Mouse (Mus musculus): ENCODE results near the gene E2f3. TPM values are rescaled to one million over a fixed set of nuclear protein-coding genes. Genes with fewer than 3 reads are reported as not detected.

Gene E2f3
- polyA plus RNA-seq, 1 experiment from 2014 or later: 17.7 TPM

GRCm38 (mm10) chr13:30008738-30009137 is 22.9 kb upstream of the E2f3 start:
- Histone ChIP-seq H3K9me3 (ENCODE audit: control insufficient read depth, low read length) (no peaks in the 10 kb centered on the region), H3K4me1 (ENCODE audit: control insufficient read depth, insufficient read depth, low read length) (no peaks in the 10 kb centered on the region), H3K27me3 (ENCODE audit: control insufficient read depth, insufficient read depth, low read length) (no peaks in the 10 kb centered on the region), H3K9ac (ENCODE audit: low read depth, low read length) (no peak overlapping the region), H3K27ac (ENCODE audit: low read depth, low read length) (no peak overlapping the region), H3K36me3 (ENCODE audit: control insufficient read depth, insufficient read depth, low read length) (no peaks in the 10 kb centered on the region), H3K4me2 (replicated peaks; ENCODE audit: low read depth, low read length) (no peak overlapping the region), H3K4me3 (ENCODE audit: low read length) (no peak overlapping the region)
- ATAC-seq (ENCODE audit: low FRiP score, low TSS enrichment): no peak
- WGBS: 86% methylated on average over 3 of the region's 3 CpGs

GRCm38 (mm10) chr13:30005422-30005821 is 19.6 kb upstream of the E2f3 start:
- ATAC-seq (ENCODE audit: low FRiP score, low TSS enrichment): no peak
- WGBS: 86% methylated on average over 3 of the region's 3 CpGs

GRCm38 (mm10) chr13:30004849-30005248 is 19.0 kb upstream of the E2f3 start:
- 82% methylated on average over 5 of the region's 5 CpGs for WGBS
- ATAC-seq (ENCODE audit: low FRiP score, low TSS enrichment): no peak

More at GRCm38 (mm10) chr13:30005422-30005821, 19.6 kb upstream of the E2f3 start:
- Histone ChIP-seq H3K4me1 (ENCODE audit: control insufficient read depth, insufficient read depth, low read length) (no peaks in the 10 kb centered on the region), H3K4me3 (ENCODE audit: low read length) (no peak overlapping the region), H3K36me3 (ENCODE audit: control insufficient read depth, insufficient read depth, low read length) (no peaks in the 10 kb centered on the region), H3K27ac (ENCODE audit: low read depth, low read length) (no peak overlapping the region), H3K9ac (ENCODE audit: low read depth, low read length) (no peak overlapping the region), H3K27me3 (ENCODE audit: control insufficient read depth, insufficient read depth, low read length) (no peaks in the 10 kb centered on the region), H3K4me2 (replicated peaks; ENCODE audit: low read depth, low read length) (no peak overlapping the region), H3K9me3 (ENCODE audit: control insufficient read depth, low read length) (no peaks in the 10 kb centered on the region)

GRCm38 (mm10) chr13:30003169-30003568 is 17.3 kb upstream of the E2f3 start:
- Histone ChIP-seq H3K9me3 (ENCODE audit: control insufficient read depth, low read length) (no peaks in the 10 kb centered on the region), H3K4me2 (replicated peaks; ENCODE audit: low read depth, low read length) (no peak overlapping the region), H3K4me3 (ENCODE audit: low read length) (no peak overlapping the region), H3K4me1 (ENCODE audit: control insufficient read depth, insufficient read depth, low read length) (no peaks in the 10 kb centered on the region), H3K27me3 (ENCODE audit: control insufficient read depth, insufficient read depth, low read length) (no peaks in the 10 kb centered on the region), H3K36me3 (ENCODE audit: control insufficient read depth, insufficient read depth, low read length) (no peaks in the 10 kb centered on the region), H3K9ac (ENCODE audit: low read depth, low read length) (no peak overlapping the region), H3K27ac (ENCODE audit: low read depth, low read length) (no peak overlapping the region)
- ATAC-seq (ENCODE audit: low FRiP score, low TSS enrichment): no peak
- WGBS: 71% methylated on average over 11 of the region's 11 CpGs

More at GRCm38 (mm10) chr13:30004849-30005248, 19.0 kb upstream of the E2f3 start:
- no peak overlapping the region for H3K4me3 ChIP-seq (ENCODE audit: low read length)
- H3K27me3 ChIP-seq (ENCODE audit: control insufficient read depth, insufficient read depth, low read length): no peaks in the 10 kb centered on the region
- no peaks in the 10 kb centered on the region for H3K36me3 ChIP-seq (ENCODE audit: control insufficient read depth, insufficient read depth, low read length)
- H3K4me1 ChIP-seq (ENCODE audit: control insufficient read depth, insufficient read depth, low read length): no peaks in the 10 kb centered on the region
- H3K4me2 ChIP-seq (replicated peaks; ENCODE audit: low read depth, low read length): no peak overlapping the region
- H3K9me3 ChIP-seq (ENCODE audit: control insufficient read depth, low read length): no peaks in the 10 kb centered on the region
- no peak overlapping the region for H3K9ac ChIP-seq (ENCODE audit: low read depth, low read length)
- H3K27ac ChIP-seq (ENCODE audit: low read depth, low read length): no peak overlapping the region

GRCm38 (mm10) chr13:30001041-30001440 is 15.2 kb upstream of the E2f3 start:
- H3K9me3 ChIP-seq (ENCODE audit: control insufficient read depth, low read length): no peaks in the 10 kb centered on the region
- no peaks in the 10 kb centered on the region for H3K36me3 ChIP-seq (ENCODE audit: control insufficient read depth, insufficient read depth, low read length)
- no peak overlapping the region for H3K27ac ChIP-seq (ENCODE audit: low read depth, low read length)
- H3K4me3 ChIP-seq (ENCODE audit: low read length): no peak overlapping the region
- H3K27me3 ChIP-seq (ENCODE audit: control insufficient read depth, insufficient read depth, low read length): no peaks in the 10 kb centered on the region
- 40% methylated on average over 5 of the region's 5 CpGs for WGBS
- no peaks in the 10 kb centered on the region for H3K4me1 ChIP-seq (ENCODE audit: control insufficient read depth, insufficient read depth, low read length)
- H3K4me2 ChIP-seq (replicated peaks; ENCODE audit: low read depth, low read length): no peak overlapping the region
- no peak overlapping the region for H3K9ac ChIP-seq (ENCODE audit: low read depth, low read length)
- ATAC-seq (ENCODE audit: low FRiP score, low TSS enrichment): 0 out of 2 replicates have a peak, but pooled peaks have one; percentile 20

- Histone ChIP-seq H3K36me3 (ENCODE audit: control insufficient read depth, insufficient read depth, low read length) (no peaks in the 10 kb centered on the region), H3K9me3 (ENCODE audit: control insufficient read depth, low read length) (no peaks in the 10 kb centered on the region), H3K4me1 (ENCODE audit: control insufficient read depth, insufficient read depth, low read length) (0 out of 2 replicates have a peak, but pooled peaks cover 3% of the 10 kb centered on the region), H3K9ac (ENCODE audit: low read depth, low read length) (no peak overlapping the region), H3K27me3 (ENCODE audit: control insufficient read depth, insufficient read depth, low read length) (no peaks in the 10 kb centered on the region), H3K4me2 (replicated peaks; ENCODE audit: low read depth, low read length) (no peak overlapping the region), H3K4me3 (ENCODE audit: low read length) (no peak overlapping the region), H3K27ac (ENCODE audit: low read depth, low read length) (no peak overlapping the region)
- ATAC-seq (ENCODE audit: low FRiP score, low TSS enrichment): no peak
- WGBS: 71% methylated on average over 6 of the region's 6 CpGs
Observed at GRCm38 (mm10) chr13:29987956-29988355, 2.1 kb upstream of the E2f3 start.

- Histone ChIP-seq H3K4me3 (ENCODE audit: low read length) (peak overlapping the region; percentile 98), H3K4me2 (replicated peaks; ENCODE audit: low read depth, low read length) (peak overlapping the region; percentile 52), H3K27me3 (ENCODE audit: control insufficient read depth, insufficient read depth, low read length) (no peaks in the 10 kb centered on the region), H3K4me1 (ENCODE audit: control insufficient read depth, insufficient read depth, low read length) (0 out of 2 replicates have a peak, but pooled peaks cover 3% of the 10 kb centered on the region), H3K36me3 (ENCODE audit: control insufficient read depth, insufficient read depth, low read length) (no peaks in the 10 kb centered on the region), H3K27ac (ENCODE audit: low read depth, low read length) (peak overlapping the region; percentile 18; the same call in 1 of the 2 replicates), H3K9ac (ENCODE audit: low read depth, low read length) (peak overlapping the region; percentile 31; the same call in 1 of the 2 replicates), H3K9me3 (ENCODE audit: control insufficient read depth, low read length) (no peaks in the 10 kb centered on the region)
- 12% methylated on average over 9 of the region's 9 CpGs for WGBS
- ATAC-seq (ENCODE audit: low FRiP score, low TSS enrichment): no peak
Observed at GRCm38 (mm10) chr13:29986756-29987120, 875 bp upstream of the E2f3 start.

- ATAC-seq (ENCODE audit: low FRiP score, low TSS enrichment): 0 out of 2 replicates have a peak, but pooled peaks have one; percentile 0
- peak overlapping the region; percentile 99 for H3K9ac ChIP-seq (ENCODE audit: low read depth, low read length)
- H3K4me3 ChIP-seq (ENCODE audit: low read length): peak overlapping the region; percentile 98
- no peaks in the 10 kb centered on the region for H3K36me3 ChIP-seq (ENCODE audit: control insufficient read depth, insufficient read depth, low read length)
- WGBS: under 1% methylated on average over 62 of the region's 62 CpGs
- H3K27ac ChIP-seq (ENCODE audit: low read depth, low read length): peak overlapping the region; percentile 94
- peak overlapping the region; percentile 70 for H3K4me2 ChIP-seq (replicated peaks; ENCODE audit: low read depth, low read length)
- peaks cover 16% of the 10 kb centered on the region for H3K4me1 ChIP-seq (ENCODE audit: control insufficient read depth, insufficient read depth, low read length)
- H3K9me3 ChIP-seq (ENCODE audit: control insufficient read depth, low read length): no peaks in the 10 kb centered on the region
- no peaks in the 10 kb centered on the region for H3K27me3 ChIP-seq (ENCODE audit: control insufficient read depth, insufficient read depth, low read length)
Observed at GRCm38 (mm10) chr13:29985101-29985854, 585 bp downstream of the E2f3 start.

- peaks cover 23% of the 10 kb centered on the region for H3K4me1 ChIP-seq (ENCODE audit: control insufficient read depth, insufficient read depth, low read length)
- H3K27ac ChIP-seq (ENCODE audit: low read depth, low read length): peak overlapping the region; percentile 94
- no peaks in the 10 kb centered on the region for H3K27me3 ChIP-seq (ENCODE audit: control insufficient read depth, insufficient read depth, low read length)
- H3K36me3 ChIP-seq (ENCODE audit: control insufficient read depth, insufficient read depth, low read length): no peaks in the 10 kb centered on the region
- WGBS: 0% methylated on average over 27 of the region's 69 CpGs
- H3K4me3 ChIP-seq (ENCODE audit: low read length): peak overlapping the region; percentile 98
- peak overlapping the region; percentile 99 for H3K9ac ChIP-seq (ENCODE audit: low read depth, low read length)
- peak overlapping the region; percentile 70 for H3K4me2 ChIP-seq (replicated peaks; ENCODE audit: low read depth, low read length)
- H3K9me3 ChIP-seq (ENCODE audit: control insufficient read depth, low read length): no peaks in the 10 kb centered on the region
- peak; percentile 39 for ATAC-seq (ENCODE audit: low FRiP score, low TSS enrichment)
Observed at GRCm38 (mm10) chr13:29984286-29985100, 1.4 kb downstream of the E2f3 start.
